Mouse (Mus musculus) kidney, embryonic 14.5 days (tissue): ENCODE data around the gene Npm1. TPM values are rescaled to one million over a fixed set of nuclear protein-coding genes. Genes with fewer than 3 reads are reported as not detected.
A peak's percentile ranks its signal among the peaks of the same experiment; 100 is the strongest.

Source experiments
- ATAC-seq: fragments of 200-750 bp; cut with Nextera tagmentation; 2 replicates; pipeline ENCODE4 v1.8.0; 2017; ENCODE audit warnings: moderate number of reproducible peaks, mild to moderate bottlenecking, moderate TSS enrichment, moderate library complexity; ENCODE audit not compliant: low FRiP score, low TSS enrichment
- H3K27ac ChIP-seq: fragments of 300-500 bp; sonication (generic); 2 replicates; pipeline ENCODE4 v1.5.1; 2014; ENCODE audit warnings: low read depth, mild to moderate bottlenecking, low read length, moderate library complexity, mixed read lengths
- H3K27me3 ChIP-seq: fragments of 300-500 bp; sonication (generic); 2 replicates; pipeline ENCODE4 v1.6.1; 2014; ENCODE audit warnings: mild to moderate bottlenecking, low read length; ENCODE audit not compliant: control insufficient read depth, insufficient read depth
- H3K36me3 ChIP-seq: fragments of 300-500 bp; sonication (generic); 2 replicates; pipeline ENCODE4 v1.6.1; 2014; ENCODE audit warnings: low read length, mixed read lengths; ENCODE audit not compliant: control insufficient read depth, insufficient read depth
- H3K4me1 ChIP-seq: fragments of 300-500 bp; sonication (generic); 2 replicates; pipeline ENCODE4 v1.6.1; 2014; ENCODE audit warnings: low read length, mixed read lengths; ENCODE audit not compliant: control insufficient read depth, insufficient read depth
- H3K4me2 ChIP-seq: fragments of 300-500 bp; sonication (generic); replicated peaks from 2 replicates; pipeline ENCODE4 v1.6.1; 2014; ENCODE audit warnings: low read depth, mild to moderate bottlenecking, low read length
- H3K4me3 ChIP-seq: fragments of 300-500 bp; sonication (generic); 2 replicates; pipeline ENCODE4 v1.5.1; 2014; ENCODE audit warnings: mild to moderate bottlenecking, low read length
- H3K9ac ChIP-seq: fragments of 300-500 bp; sonication (generic); 2 replicates; pipeline ENCODE4 v1.6.1; 2014; ENCODE audit warnings: low read depth, mild to moderate bottlenecking, low read length, moderate library complexity
- H3K9me3 ChIP-seq: fragments of 300-500 bp; sonication (generic); 2 replicates; pipeline ENCODE4 v1.6.1; 2016; ENCODE audit warnings: low read length; ENCODE audit not compliant: control insufficient read depth
- WGBS: fragments of 180-500 bp; shearing (Covaris S2); extraction: QIAGEN DNeasy Blood & Tissue Kit; methylation state at CpG from one replicate; pipeline ENCODE4 v1.1.7; 2014; 5-methylcytosine and 5-hydroxymethylcytosine counted together
- polyA plus RNA-seq: library from polyadenylated mRNA; unstranded; fragments of >200 nt; fragmentation: Nextera tagmentation; extraction: Ambion mirVana; gene quantifications from 2 replicates; pipeline ENCODE4 v1.2.1, GENCODE M21; 2014

Npm1 gene
- polyA plus RNA-seq, 1 experiment from 2014 or later, result 1,562 TPM

- no peak overlapping the region for H3K4me3 ChIP-seq
- H3K4me1 ChIP-seq, result no peaks in the 10 kb centered on the region
- H3K9ac ChIP-seq, result no peak overlapping the region
- H3K9me3 ChIP-seq, result no peaks in the 10 kb centered on the region
- 12% methylated on average over 9 of the region's 9 CpGs for WGBS
- no peak overlapping the region for H3K27ac ChIP-seq
- H3K4me2 ChIP-seq, result no peak overlapping the region
- H3K27me3 ChIP-seq, result 0 out of 2 replicates have a peak, but pooled peaks cover 2% of the 10 kb centered on the region
- no peaks in the 10 kb centered on the region for H3K36me3 ChIP-seq
- no peak; the same call in 1 of the 2 replicates for ATAC-seq
Observed at GRCm38 (mm10) chr11:33170489-33170888, 7.5 kb upstream of the Npm1 start.

- Histone ChIP-seq H3K9ac (peak overlapping the region; percentile 99), H3K4me1 (peaks cover 11% of the 10 kb centered on the region), H3K27ac (peak overlapping the region; percentile 82), H3K4me2 (peak overlapping the region; percentile 79), H3K36me3 (peaks cover 43% of the 10 kb centered on the region), H3K27me3 (no peaks in the 10 kb centered on the region), H3K9me3 (no peaks in the 10 kb centered on the region), H3K4me3 (peak overlapping the region; percentile 99)
- ATAC-seq, result peak; percentile 68
- 4% methylated on average over 47 of the region's 53 CpGs for WGBS
Observed at GRCm38 (mm10) chr11:33162211-33162997, 602 bp downstream of the Npm1 start.

- Histone ChIP-seq H3K4me3 (no peak overlapping the region), H3K9ac (no peak overlapping the region), H3K9me3 (no peaks in the 10 kb centered on the region), H3K36me3 (peaks cover 66% of the 10 kb centered on the region), H3K27ac (no peak overlapping the region), H3K27me3 (no peaks in the 10 kb centered on the region), H3K4me1 (peaks cover 11% of the 10 kb centered on the region), H3K4me2 (no peak overlapping the region; the same call in 1 of the 2 replicates)
- no peak for ATAC-seq
- WGBS, result 94% methylated on average over 3 of the region's 3 CpGs
Observed at GRCm38 (mm10) chr11:33159741-33160140, 3.3 kb downstream of the Npm1 start.

- H3K9ac ChIP-seq, result no peak overlapping the region
- H3K4me2 ChIP-seq, result no peak overlapping the region
- WGBS, result 84% methylated on average over 2 of the region's 2 CpGs
- no peaks in the 10 kb centered on the region for H3K27me3 ChIP-seq
- H3K4me3 ChIP-seq, result no peak overlapping the region
- H3K27ac ChIP-seq, result no peak overlapping the region
- no peak for ATAC-seq
- H3K36me3 ChIP-seq, result peaks cover 87% of the 10 kb centered on the region
- H3K4me1 ChIP-seq, result peaks cover 11% of the 10 kb centered on the region
- H3K9me3 ChIP-seq, result no peaks in the 10 kb centered on the region
Observed at GRCm38 (mm10) chr11:33157453-33158196, 5.4 kb downstream of the Npm1 start.

- Histone ChIP-seq H3K27me3 (no peaks in the 10 kb centered on the region), H3K36me3 (peaks cover 95% of the 10 kb centered on the region), H3K4me2 (no peak overlapping the region), H3K4me1 (peaks cover 11% of the 10 kb centered on the region), H3K27ac (no peak overlapping the region), H3K9me3 (no peaks in the 10 kb centered on the region), H3K9ac (no peak overlapping the region), H3K4me3 (no peak overlapping the region)
- ATAC-seq, result no peak
- WGBS, result 83% methylated on average over 4 of the region's 4 CpGs
Observed at GRCm38 (mm10) chr11:33156436-33157015, 6.5 kb downstream of the Npm1 start.

GRCm38 (mm10) chr11:33154459-33154858 is 8.5 kb downstream of the Npm1 start:
- H3K4me2 ChIP-seq, result no peak overlapping the region
- H3K9me3 ChIP-seq, result no peaks in the 10 kb centered on the region
- WGBS, result 92% methylated on average over 3 of the region's 3 CpGs
- ATAC-seq, result no peak
- no peak overlapping the region for H3K4me3 ChIP-seq
- no peak overlapping the region for H3K9ac ChIP-seq
- H3K27ac ChIP-seq, result no peak overlapping the region
- H3K36me3 ChIP-seq, result peaks cover 95% of the 10 kb centered on the region
- 0 out of 2 replicates have a peak, but pooled peaks cover 2% of the 10 kb centered on the region for H3K4me1 ChIP-seq
- H3K27me3 ChIP-seq, result no peaks in the 10 kb centered on the region

GRCm38 (mm10) chr11:33152997-33153396 is 10.0 kb downstream of the Npm1 start:
- 90% methylated on average over 1 of the region's 1 CpGs for WGBS

GRCm38 (mm10) chr11:33151780-33152145 is 11.2 kb downstream of the Npm1 start:
- ATAC-seq, result no peak
- Histone ChIP-seq H3K9me3 (no peaks in the 10 kb centered on the region), H3K4me1 (peaks cover 3% of the 10 kb centered on the region; the same call in 1 of the 2 replicates), H3K27me3 (peaks cover 7% of the 10 kb centered on the region; the same call in 1 of the 2 replicates), H3K4me3 (no peak overlapping the region), H3K36me3 (peaks cover 72% of the 10 kb centered on the region), H3K4me2 (no peak overlapping the region), H3K27ac (no peak overlapping the region), H3K9ac (no peak overlapping the region)
- 76% methylated on average over 4 of the region's 4 CpGs for WGBS

More at GRCm38 (mm10) chr11:33152997-33153396, 10.0 kb downstream of the Npm1 start:
- H3K9ac ChIP-seq, result no peak overlapping the region
- H3K27ac ChIP-seq, result no peak overlapping the region
- ATAC-seq, result no peak
- H3K4me1 ChIP-seq, result peaks cover 3% of the 10 kb centered on the region; the same call in 1 of the 2 replicates
- H3K27me3 ChIP-seq, result no peaks in the 10 kb centered on the region
- no peaks in the 10 kb centered on the region for H3K9me3 ChIP-seq
- H3K36me3 ChIP-seq, result peaks cover 83% of the 10 kb centered on the region
- no peak overlapping the region for H3K4me2 ChIP-seq
- no peak overlapping the region for H3K4me3 ChIP-seq
